Mouse (Mus musculus) CH12F3 (cell line): ENCODE results near the gene Ehbp1.

ENCODE experiments used
- in situ Hi-C: fragments of 300-500 bp; cut with MboI; formaldehyde crosslinking; loops from 2 replicates; pipeline ENCODE4 v1.14.3; 2020; ENCODE audit warnings: low sequenced_read_pairs

Ehbp1 gene

DNA sequence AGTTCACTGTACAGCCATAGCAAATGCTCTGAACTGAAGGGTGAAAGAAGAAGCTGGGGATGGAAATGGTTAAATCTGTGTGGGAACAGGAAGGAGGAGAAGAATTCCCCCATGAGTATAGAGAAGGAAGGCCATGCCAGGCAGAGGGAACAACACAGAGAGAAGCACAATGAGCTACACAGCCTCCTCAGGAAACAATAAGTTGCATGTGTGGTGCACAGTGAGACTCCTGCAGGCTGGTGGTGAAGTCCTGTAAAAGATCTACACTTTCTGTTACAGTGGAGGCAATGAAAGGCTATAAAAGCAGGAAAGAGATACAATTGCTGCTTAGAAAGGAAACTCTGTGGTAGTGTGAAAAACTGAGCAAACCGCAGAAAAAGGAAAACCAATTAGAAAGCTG is 357.0 kb downstream of the Ehbp1 start:
- in situ Hi-C loops = no loop called here

GRCm38 (mm10) chr11:21974005-21974531 is 368.0 kb downstream of the Ehbp1 start:
- in situ Hi-C loops = no loop called here

- in situ Hi-C loops = no loop called here
These were observed 368.5 kb downstream of the Ehbp1 start for GRCm38 (mm10) chr11:21973597-21973996.

DNA sequence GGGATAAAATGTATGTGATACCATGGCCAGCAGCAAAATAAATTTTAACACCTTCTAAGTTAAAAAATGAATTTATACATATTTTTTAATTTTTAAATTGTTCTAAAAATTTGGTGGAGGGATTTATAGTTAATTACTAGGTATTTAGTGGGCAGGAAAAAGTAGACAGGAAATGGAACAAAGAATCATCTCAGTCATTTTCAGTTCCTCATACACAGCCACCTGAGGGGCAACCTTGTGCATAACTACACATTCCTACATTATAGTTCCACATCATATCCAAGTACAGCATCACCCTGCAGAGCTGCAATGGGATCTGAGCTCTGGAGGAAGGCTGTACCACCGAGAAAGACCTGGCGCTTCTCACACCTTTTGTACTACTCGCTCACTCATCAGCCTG is 373.2 kb downstream of the Ehbp1 start:
- in situ Hi-C loops = no loop called here
